Mouse (Mus musculus) layer of hippocampus, adult 2 months (tissue): ENCODE measurements around the gene Heatr5a. TPM values are rescaled to one million over a fixed set of nuclear protein-coding genes. Genes with fewer than 3 reads are reported as not detected.

Experiments
- DNase-seq, 2 experiments: peaks; one replicate each; pipeline ENCODE4 v3.0.0; 2022; ENCODE audit warnings: low spot score in 2 of 2
- H3K27ac ChIP-seq: fragments of 200-600 bp; 2 replicates; pipeline ENCODE4 v1.8.1; 2022
- H3K4me3 ChIP-seq: fragments of 200-600 bp; 2 replicates; pipeline ENCODE4 v1.8.1; 2022; ENCODE audit warnings: mild to moderate bottlenecking
- CTCF ChIP-seq: fragments of 200-600 bp; conservative IDR thresholded peaks from 2 replicates; pipeline ENCODE4 v1.8.1; 2022; ENCODE audit warnings: antibody characterized with exemption, mild to moderate bottlenecking, moderate library complexity
- total RNA-seq, 2 experiments: library from RNA; stranded (reverse); gene quantifications; 2 replicates each; pipeline ENCODE4 v1.2.3; 2021

Heatr5a gene
- total RNA-seq, 2 experiments from 2014 or later = 6.9 to 8.9 TPM

DNA sequence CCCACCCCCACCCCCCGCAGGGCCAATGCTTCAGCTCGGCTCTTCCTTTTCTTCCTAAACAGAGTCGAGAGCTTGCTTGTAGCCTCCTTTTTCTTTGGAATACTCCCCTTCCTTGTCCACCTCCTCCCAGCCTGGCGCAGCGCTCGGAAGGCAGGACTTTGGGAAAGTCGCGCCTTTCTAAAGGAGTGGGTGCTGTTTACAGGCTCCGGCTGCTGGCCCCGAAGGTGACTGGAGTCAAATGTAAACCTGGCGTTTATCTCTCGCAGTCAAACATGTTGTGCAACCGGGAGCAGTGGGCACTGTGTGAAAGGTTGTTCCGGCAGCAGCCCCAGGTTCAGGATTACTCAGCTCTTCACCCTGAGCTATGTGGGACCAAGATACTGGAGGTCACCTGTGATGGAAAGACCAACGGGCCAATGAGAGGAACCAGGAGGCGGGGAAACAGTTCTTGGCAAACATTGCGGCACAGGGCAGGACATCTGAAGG, 126.3 kb downstream of the Heatr5a start:
- DNase-seq = peak; percentile 84 to 88
- Histone ChIP-seq H3K4me3 (peak overlapping the region; percentile 67), H3K27ac (peak overlapping the region; percentile 93)
- TF ChIP-seq CTCF = no peak

DNA sequence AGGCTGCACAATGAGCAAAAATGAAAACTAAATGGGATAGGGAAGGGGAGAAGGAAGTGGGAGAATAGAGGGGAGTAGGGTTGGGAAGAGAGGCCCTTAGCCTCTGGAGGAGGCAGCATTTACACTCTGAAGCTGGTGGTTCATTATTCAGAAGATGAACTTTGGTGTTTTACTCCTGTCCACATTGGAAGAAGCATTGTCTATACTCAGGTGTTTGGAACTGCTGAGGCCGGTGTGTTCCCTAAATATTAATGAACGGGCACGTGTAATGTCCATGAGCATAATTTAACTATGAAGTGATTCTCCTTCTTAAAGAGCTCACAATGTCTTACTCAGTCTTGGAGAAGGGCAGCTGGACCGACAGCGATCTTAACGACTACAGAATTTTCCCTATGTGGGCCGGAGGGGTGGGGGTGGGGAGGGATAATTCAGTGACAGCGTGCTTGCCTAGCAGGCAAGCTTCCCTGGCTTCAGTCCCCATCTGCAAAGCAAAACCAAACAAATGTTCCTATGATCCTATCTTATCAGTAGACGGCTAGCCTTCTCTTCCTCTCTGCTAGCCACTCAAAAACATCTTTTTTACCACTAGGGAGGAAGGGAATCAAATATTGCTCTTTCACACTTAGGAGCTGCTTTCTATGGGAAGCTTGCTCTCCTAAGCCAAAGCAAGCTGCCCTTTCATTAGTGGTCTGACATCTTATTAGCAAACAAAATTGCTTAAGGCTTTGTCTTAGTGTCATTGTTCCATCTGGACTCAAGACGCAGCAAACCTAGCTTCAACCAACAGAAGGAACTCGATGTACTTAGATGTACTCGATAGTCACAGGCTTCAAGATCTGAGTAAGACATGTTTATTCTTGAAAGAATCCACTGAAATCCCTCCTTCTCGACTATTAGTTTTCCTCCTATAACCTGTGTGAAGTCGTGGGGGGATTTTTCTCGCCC, 127.3 kb downstream of the Heatr5a start:
- Histone ChIP-seq H3K4me3 (peak overlapping the region; percentile 67), H3K27ac (peak overlapping the region; percentile 93)
- DNase-seq = no peak
- TF ChIP-seq CTCF = no peak

- DNase-seq = no peak
- TF ChIP-seq CTCF = no peak
- Histone ChIP-seq H3K27ac (no peak overlapping the region), H3K4me3 (no peak overlapping the region)
Measured at GRCm38 (mm10) chr12:51842081-51842864, 128.8 kb downstream of the Heatr5a start.

DNA sequence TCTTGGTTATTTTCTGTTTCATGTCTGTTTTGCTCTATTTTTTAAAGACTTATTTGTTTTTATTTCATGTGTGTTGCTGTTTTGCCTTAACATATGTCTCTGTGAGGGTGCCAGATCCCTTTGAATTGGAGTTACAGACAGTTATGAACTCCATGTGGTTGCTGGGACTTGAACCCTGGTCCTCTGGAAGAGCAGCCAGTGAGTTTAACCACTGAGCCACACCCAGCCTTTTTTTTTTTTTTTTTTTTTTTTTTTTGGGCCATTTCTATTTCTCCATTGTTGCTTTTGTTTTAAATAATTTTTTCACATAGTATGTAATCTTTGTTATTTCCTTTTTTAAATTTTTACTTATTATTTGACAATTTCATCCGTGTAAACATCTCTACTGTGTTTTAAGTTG, 131.3 kb downstream of the Heatr5a start:
- Histone ChIP-seq H3K4me3 (no peak overlapping the region), H3K27ac (no peak overlapping the region)
- no peak for DNase-seq
- no peak for TF ChIP-seq CTCF

DNA sequence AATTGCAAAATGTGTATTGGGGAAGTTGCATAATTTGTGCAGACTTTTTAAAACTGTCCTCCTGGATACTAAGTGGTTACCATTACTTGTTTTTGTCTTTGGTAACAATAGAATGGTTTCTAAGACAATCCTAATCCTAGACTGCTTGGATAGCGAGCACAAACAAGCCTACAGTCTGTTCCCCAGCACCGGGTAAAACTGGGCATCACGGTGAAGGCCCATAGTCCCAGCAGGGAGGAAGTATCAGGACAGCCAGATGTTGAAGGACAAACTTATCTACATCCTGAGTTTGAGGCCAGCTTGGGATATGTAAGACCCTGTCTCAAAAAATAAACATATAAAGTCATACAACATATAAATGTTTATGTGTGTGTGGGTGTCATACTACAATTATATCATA, 135.9 kb downstream of the Heatr5a start:
- Histone ChIP-seq H3K4me3 (no peak overlapping the region), H3K27ac (no peak overlapping the region)
- no peak for TF ChIP-seq CTCF
- DNase-seq = no peak

- DNase-seq = no peak
- TF ChIP-seq CTCF = no peak
- Histone ChIP-seq H3K4me3 (no peak overlapping the region), H3K27ac (no peak overlapping the region)
Measured at GRCm38 (mm10) chr12:51831931-51832330, 139.2 kb downstream of the Heatr5a start.

DNA sequence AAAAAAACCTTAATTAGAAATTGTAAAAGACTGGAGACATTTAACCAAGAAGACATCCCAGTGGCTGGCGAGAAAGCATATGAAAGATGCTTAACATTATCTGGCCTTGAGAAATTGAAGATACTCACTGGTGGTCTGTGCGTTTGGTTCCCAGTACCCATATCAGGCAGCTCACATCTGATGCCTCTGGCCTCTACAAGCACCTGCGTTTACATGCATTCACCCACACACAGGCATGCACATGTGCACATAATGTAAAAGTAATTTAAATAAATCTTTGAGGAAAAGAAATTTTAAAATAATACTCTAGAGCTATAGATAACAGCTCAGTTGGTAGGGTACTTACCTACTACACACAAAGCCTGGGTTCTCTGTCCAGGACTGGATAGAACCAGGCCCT, 139.8 kb downstream of the Heatr5a start:
- H3K4me3 ChIP-seq = no peak overlapping the region
- TF ChIP-seq CTCF = no peak
- DNase-seq = no peak
- H3K27ac ChIP-seq = no peak overlapping the region

- no peak for DNase-seq
- H3K27ac ChIP-seq = peak overlapping the region; percentile 98
- H3K4me3 ChIP-seq = peak overlapping the region; percentile 98; the same call in 1 of the 2 replicates
- TF ChIP-seq CTCF = no peak
Measured at GRCm38 (mm10) chr12:51830671-51831070, 140.4 kb downstream of the Heatr5a start.

GRCm38 (mm10) chr12:51830077-51830402, 141.1 kb downstream of the Heatr5a start:
- TF ChIP-seq CTCF = no peak
- H3K4me3 ChIP-seq = peak overlapping the region; percentile 98
- H3K27ac ChIP-seq = peak overlapping the region; percentile 98

DNA sequence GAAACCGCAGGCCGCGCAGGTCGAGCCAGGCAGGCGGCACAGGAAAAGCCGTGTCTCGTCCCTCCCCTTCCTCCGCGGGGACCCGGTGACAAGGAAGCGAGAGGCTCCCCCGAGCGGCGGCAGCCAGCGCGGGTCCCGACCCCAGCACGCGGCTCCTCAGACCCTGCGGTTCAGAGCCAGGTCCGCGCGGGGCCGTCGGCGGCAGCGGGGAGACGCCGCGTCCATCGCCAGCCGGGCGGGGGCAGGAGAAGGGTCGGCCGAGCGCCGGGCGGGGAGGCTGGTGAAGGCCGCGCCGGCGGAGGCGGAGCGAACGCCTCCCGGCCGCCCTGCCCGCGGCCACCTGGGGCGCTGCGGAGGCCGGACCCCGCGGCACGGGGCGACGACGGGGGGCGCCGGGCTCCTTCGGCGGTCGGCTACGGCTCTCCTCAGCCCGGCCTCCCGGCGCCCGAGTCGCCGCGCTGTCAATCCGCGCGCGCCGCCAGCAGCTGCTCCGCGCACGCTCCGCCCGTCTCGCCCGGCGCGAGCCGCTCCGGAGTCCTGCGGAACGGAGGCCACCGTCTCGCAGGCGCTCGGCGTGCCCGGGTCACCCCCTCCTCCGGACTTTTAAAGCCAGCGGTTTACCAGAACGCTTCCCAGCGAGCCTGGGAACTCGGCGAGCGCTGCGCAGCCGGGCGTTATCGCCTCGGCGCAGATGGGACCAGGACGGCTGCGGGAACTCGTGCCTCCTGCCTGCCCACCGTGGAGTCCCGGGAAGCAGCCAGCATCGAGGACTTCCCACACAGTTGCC, 141.6 kb downstream of the Heatr5a start, which contains the start of gene Hectd1:
Gene Hectd1, minus strand, starts transcription at position 247 of the 787 bp plus-strand sequence.
- peak within 1 kb of the TSS; percentile 98 for H3K27ac ChIP-seq
- peak; percentile 77 to 78 for DNase-seq
- TF ChIP-seq CTCF = peak; percentile 44
- H3K4me3 ChIP-seq = peak within 1 kb of the TSS; percentile 98

More at GRCm38 (mm10) chr12:51830077-51830402, 141.1 kb downstream of the Heatr5a start:
- DNase-seq = no peak

DNA sequence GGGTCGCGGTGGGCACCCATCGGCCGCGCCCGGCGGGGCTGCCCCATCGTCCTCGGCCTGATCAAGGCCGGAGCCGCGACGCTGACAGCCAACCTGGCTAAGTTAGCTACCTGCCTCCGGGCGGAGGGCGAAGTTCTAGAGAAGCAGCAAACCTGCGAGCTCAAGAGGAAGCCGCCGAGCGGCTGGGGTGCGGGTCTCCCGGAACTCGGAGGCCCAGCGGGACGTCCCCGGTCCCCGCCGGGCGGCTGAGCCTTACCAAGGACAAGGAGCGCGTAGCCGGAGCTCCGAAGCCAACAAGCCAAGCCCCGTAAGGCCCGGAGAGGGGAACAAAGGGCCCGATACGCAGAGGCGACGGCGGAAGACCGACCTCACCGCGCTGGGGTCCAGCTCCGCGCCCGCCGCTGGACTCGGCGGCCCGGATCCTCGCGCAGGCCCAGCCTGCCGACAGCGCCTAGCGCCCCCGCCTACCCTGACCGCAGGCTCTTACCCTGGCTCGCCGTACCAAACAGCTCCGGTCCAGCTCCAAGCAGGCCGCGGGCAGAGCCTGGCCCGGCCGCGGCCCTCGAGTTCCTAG, 142.3 kb downstream of the Heatr5a start:
- no peak for TF ChIP-seq CTCF
- peak overlapping the region; percentile 98 for H3K4me3 ChIP-seq
- peak in 1 of 2 experiments; percentile 33 for DNase-seq
- peak overlapping the region; percentile 98 for H3K27ac ChIP-seq
